Mouse (Mus musculus) kidney, adult 11 months (tissue): ENCODE results near the gene Pde6h.
"Not testable (repeated sequence)": the region's sequence is repeated elsewhere in the genome, so short reads cannot be mapped to it uniquely, and the experiment has no call there.

Source experiments
- DNase-seq: peaks from one replicate; pipeline ENCODE4 v3.0.0; 2022

The Pde6h gene

DNA sequence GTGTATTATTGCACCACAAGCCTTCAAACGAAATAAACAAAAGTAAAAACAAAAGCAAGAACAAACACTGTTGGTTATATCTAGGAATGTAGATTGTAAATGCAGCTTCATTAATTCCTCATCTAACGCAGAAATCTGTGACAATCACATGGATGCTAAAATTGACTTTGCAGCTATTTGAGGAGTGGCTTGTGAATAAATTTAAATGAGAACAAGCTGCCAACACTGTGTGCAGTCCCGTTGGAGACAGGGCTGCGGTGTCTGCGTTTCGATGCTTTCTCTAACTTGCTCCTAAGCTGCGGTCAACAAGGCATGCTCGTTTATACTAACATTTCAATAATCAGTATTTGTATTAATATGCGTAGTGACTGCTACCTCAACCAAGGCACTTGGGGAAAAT is 18.6 kb downstream of the Pde6h start:
- no peak for DNase-seq

- no peak for DNase-seq
These were observed 19.8 kb downstream of the Pde6h start for GRCm38 (mm10) chr6:136943392-136943791.

DNA sequence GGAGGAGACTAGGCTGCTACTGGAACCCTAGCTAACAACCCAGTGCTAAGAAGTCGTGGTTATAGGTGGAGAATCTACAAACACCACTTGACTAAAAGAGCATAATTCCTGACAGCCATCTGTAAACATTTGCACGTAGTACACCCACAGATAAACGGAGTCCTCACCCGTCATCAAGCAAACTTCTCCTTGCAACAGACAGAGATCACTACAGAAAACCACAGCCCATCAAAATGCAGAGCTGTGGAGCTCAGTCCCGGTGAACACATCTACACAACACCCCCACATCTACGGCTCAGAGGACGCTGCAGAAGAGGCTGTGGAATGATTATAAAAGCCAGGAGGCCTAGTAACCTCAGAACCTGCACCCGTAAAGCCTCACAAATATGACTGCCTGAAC is 20.9 kb downstream of the Pde6h start:
- DNase-seq = no peak

- no peak for DNase-seq
These were observed 22.6 kb downstream of the Pde6h start for GRCm38 (mm10) chr6:136946241-136946640.

DNA sequence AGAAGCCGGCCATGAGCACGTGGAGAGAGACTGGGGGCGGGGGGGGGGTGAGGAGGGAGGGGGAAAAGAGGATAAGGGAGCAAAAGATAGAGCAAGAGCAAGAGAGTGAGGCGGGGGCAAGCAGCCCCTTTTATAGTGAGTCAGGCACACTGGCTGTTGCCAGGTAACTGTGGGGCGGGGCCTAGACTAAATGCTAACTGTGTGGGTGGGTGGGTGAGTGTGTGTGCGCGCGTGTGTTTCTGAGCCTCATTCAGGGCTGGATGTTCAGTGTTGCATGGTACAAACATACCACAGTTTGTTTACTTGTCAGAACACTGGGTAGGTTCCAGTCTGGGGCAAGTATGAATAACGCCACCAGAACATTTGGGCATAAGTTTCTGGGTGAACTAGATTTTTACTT is 23.3 kb downstream of the Pde6h start:
- DNase-seq = no peak

GRCm38 (mm10) chr6:136947716-136948115 is 24.1 kb downstream of the Pde6h start:
- no peak for DNase-seq

DNA sequence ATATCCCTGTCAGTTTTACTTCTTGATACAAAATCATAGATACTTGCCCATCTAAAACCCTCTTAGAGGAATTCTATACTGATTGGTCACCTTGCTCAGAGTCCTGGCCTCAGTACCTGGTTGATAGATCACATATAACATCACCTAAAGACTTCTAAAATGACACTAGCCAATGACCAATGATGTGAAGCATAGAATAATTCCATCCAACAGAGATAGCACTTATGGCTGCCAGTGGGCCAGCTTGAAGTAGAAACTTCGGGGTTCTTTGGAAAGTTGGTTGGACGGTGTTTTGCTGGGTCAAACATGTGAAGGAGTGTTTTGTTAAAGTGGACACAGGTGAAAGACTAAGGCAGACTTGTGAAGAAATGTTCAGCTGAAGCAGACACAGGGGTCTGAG is 26.5 kb downstream of the Pde6h start:
- no peak for DNase-seq

GRCm38 (mm10) chr6:136952930-136953329 is 29.3 kb downstream of the Pde6h start:
- no peak for DNase-seq

GRCm38 (mm10) chr6:136954192-136954591 is 30.6 kb downstream of the Pde6h start:
- DNase-seq = no peak

DNA sequence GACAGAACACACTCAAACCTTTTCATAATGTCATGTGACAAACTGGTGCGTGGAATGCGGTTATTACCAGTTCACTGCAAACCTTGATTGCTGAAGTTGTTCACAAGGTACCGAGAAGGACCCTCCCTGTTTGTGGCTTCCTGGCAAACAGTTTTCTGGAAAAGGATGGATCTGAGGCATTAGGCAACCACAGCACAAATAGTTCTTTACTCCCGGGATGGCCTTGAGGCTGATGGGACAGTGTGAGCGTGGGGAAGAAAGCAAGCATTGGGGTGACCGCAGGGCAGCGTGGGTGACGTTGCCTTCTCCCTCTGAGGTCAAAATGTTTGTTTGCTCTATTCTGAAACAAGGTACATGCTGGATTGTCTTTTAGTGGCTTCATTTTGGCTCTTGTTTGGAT is 31.1 kb downstream of the Pde6h start:
- DNase-seq = no peak

DNA sequence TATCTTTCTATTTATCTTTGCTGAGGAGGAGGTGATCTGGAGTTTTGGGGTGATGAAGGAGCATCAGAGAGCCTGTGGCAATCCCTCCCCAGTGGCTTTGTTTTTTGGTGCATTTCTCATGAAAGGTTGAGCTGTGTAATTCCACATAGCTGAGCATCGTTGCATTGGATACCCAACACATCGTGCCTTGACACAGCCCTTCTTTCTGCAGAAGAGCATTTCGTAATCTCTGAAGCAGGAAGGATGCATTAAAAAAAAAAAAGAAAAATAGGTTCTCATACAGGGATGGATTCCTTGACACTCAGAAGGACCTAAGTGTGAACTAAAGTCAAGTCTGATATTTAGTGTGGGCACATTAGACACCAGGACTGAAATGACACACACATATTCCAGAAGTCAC is 31.6 kb downstream of the Pde6h start:
- DNase-seq = no peak

GRCm38 (mm10) chr6:136957062-136957461 is 33.4 kb downstream of the Pde6h start:
- DNase-seq = no peak

DNA sequence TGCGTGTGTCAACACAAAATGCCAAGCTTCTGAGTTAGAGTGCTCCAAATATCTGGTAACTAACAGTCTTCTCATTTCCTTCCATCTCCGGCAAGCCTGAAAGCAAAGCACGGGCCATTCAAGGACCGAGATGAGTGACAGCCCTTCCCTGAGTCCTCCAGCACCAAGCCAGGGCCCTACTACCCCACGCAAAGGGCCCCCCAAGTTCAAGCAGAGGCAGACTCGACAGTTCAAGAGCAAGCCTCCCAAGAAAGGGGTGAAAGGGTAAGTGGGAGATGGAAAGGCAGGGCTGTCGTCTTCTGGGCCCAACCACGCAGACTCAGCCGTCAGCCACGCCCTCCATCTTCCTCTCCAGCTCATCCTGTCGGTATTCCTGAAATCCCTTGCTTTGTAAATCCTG is 35.5 kb downstream of the Pde6h start:
- no peak for DNase-seq

- DNase-seq = no peak
These were observed 39.3 kb downstream of the Pde6h start for GRCm38 (mm10) chr6:136962957-136963356.

DNA sequence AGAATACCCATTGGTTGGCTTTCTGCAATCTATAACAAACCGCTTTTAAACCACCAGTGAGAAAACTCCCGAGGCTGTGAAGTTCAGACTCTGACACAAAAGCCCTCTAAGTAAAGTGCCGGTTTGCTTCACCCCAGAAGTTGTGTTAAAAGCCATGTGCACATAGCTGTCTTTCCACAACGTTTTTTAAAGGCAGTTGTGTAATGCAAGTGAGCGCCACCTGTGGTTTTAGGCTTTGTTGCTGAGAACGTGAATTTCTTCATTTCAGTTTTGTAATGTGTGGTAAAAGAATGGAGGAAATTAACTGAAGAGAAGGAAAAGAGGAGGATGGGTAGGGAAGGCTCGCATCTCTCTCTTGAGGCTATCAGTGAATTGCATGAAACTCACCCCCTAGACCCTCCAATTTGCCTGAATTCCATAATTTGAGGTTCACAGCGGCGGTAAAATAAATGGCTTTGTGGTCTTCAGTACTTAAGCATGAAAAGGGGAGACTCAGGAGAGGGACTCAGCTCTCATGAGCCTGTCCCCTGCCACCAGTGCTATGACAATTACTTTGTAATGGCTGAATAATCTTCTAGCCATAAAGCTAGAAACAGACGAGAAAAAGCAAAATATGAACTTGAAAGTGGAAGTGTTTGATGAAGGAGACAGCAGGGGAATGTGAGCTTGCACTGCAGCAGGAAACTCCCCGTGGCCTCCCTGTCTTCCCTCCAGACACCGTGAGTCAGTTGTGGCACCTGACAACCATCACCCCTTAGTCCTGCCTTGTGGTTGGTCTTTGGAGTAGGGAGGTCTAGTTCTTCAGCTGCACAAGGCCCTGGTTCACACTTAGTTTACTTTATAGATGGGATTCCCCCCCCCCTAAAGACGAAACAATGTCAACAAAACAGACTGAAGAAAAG is 41.2 kb downstream of the Pde6h start:
- no peak for DNase-seq

GRCm38 (mm10) chr6:136965912-136966311 is 42.3 kb downstream of the Pde6h start:
- no peak for DNase-seq

DNA sequence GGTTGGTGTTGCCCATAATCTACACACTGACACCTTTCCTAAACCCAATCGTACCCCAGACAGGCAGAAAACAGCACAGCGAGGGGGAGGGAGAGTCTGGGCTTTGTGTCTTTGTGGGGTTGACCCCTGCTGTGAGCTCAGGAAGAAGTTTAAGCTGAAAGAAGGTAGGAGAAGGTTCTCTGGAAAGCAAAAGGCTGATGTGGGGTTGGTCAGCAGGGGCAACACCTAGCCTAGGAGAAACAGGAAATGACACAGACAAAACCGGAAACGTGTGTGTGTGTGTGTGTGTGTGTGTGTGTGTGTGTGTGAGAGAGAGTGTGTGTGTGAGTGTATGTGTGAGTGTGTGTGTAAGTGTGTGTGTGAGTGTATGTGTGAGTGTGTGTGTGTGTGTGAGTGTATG is 43.8 kb downstream of the Pde6h start:
- DNase-seq = no peak

GRCm38 (mm10) chr6:136968877-136969276 is 45.2 kb downstream of the Pde6h start:
- not testable (repeated sequence) for DNase-seq

GRCm38 (mm10) chr6:136979274-136980082 is 55.8 kb downstream of the Pde6h start:
- DNase-seq = no peak

GRCm38 (mm10) chr6:136980331-136980746 is 56.7 kb downstream of the Pde6h start:
- DNase-seq = no peak

DNA sequence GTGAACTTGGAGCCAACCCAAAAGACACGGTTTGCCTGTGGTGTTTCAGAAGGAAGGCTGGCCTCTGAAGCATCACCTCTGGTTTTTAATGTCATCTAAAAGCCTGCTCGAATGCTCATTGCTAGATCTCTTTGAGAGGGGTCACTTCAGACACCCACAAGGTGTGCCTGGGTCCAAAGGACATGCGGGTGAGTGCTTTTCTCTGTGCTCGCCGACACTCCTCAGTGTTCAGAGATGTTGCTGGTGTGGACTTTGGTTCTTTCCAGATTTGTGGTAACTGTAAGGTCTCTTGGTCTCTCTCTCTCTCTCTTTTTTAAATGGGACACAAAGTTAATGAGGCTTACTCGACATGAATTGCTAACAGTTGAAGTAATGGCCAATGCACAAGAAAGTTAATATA is 58.9 kb downstream of the Pde6h start:
- DNase-seq = peak; percentile 16

DNA sequence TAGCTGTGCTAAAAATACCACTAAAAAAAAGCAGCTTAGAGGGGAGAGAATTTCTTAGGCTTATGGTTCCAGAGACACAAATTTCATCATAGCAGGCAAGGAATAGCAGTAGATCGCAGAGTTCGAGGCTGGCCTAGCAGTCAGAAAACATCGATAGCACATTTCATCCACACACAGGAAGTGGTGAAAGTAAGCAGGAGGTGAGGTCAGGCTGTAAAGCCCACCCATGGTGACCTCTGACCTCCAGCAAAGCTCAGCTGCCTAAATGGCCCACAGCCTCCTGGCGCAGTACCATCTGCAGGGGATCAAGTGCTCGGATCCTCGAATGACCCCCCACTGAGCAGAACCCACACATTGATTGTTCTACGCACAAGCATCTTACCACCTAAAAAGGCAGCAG is 59.6 kb downstream of the Pde6h start:
- no peak for DNase-seq

DNA sequence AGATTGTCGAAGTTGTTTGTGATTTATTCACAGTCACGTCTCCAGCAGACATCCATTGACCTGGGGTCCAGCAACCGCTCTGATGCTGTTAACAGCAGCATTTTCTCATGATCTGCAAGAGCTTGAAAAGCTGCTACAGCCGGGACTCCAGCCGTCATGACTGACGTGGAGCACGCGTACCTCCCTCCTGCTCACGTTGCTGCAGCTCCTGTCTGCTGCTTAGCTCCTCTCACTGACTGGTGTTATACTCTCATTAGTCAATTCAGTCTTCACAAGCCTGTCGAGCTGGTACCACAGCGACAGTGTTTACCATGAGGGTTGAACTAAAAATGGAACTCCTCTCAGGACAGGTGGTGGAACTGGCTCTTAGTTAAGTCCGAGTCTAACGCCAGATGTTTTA is 62.4 kb downstream of the Pde6h start:
- no peak for DNase-seq

GRCm38 (mm10) chr6:136986718-136987117 is 63.1 kb downstream of the Pde6h start:
- DNase-seq = no peak
